Mouse (Mus musculus) CH12.LX (cell line): ENCODE data around the gene Rabgap1l. TPM values are rescaled to one million over a fixed set of nuclear protein-coding genes. Genes with fewer than 3 reads are reported as not detected.
A peak's percentile ranks its signal among the peaks of the same experiment; 100 is the strongest.

ENCODE experiments used
- DNase-seq: peaks from one replicate; pipeline ENCODE4 v3.0.0-alpha.2; 2013; ENCODE audit errors: extremely low read depth
- H3K27ac ChIP-seq: 2 replicates; pipeline ENCODE4 v1.5.1; 2012; ENCODE audit warnings: low read depth, mild to moderate bottlenecking, control low read depth, moderate library complexity; ENCODE audit not compliant: insufficient read depth
- H3K27me3 ChIP-seq: replicated peaks from 2 replicates; pipeline ENCODE3; 2012; ENCODE audit warnings: inconsistent platforms
- H3K36me3 ChIP-seq, 2 experiments: replicated peaks in 1 of 2; 2 replicates each; pipeline versions ENCODE3 to v1.6.1; 2012; ENCODE audit warnings: inconsistent platforms in 1 of 2, low read length in 1 of 2, mild to moderate bottlenecking in 1 of 2, mixed read lengths in 1 of 2, moderate library complexity in 1 of 2; ENCODE audit not compliant: control insufficient read depth in 1 of 2, insufficient read depth in 1 of 2
- H3K4me1 ChIP-seq, 2 experiments: 2 replicates each; pipeline ENCODE4 v1.6.1; 2012; ENCODE audit warnings: inconsistent platforms in 1 of 2, moderate library complexity in 1 of 2; ENCODE audit not compliant: insufficient read depth in 2 of 2, control insufficient read depth in 1 of 2
- H3K4me2 ChIP-seq: 2 replicates; pipeline ENCODE4 v1.6.1; 2012; ENCODE audit warnings: low read depth, mild to moderate bottlenecking, control low read depth; ENCODE audit not compliant: poor library complexity, insufficient read depth, severe bottlenecking
- H3K4me3 ChIP-seq, 3 experiments: fragments of 150-350 bp in 1 of 3; sonication (generic) in 1 of 3; replicated peaks in 1 of 3; 2 replicates each; pipeline versions ENCODE3 to v1.5.1; 2011 to 2012; ENCODE audit warnings: low read depth in 2 of 3, low read length in 2 of 3, mild to moderate bottlenecking in 2 of 3, moderate library complexity in 2 of 3, control low read depth in 1 of 3, improper control_type of control experiment in 1 of 3, inconsistent platforms in 1 of 3, mixed read lengths in 1 of 3; ENCODE audit not compliant: poor library complexity in 1 of 3
- H3K79me2 ChIP-seq: replicated peaks from 2 replicates; pipeline ENCODE4 v1.6.1; 2012; ENCODE audit warnings: mild to moderate bottlenecking, moderate library complexity; ENCODE audit not compliant: control insufficient read depth, poor library complexity, insufficient read depth, severe bottlenecking; ENCODE audit errors: extremely low read depth
- H3K9ac ChIP-seq: 2 replicates; pipeline ENCODE4 v1.6.1; 2012; ENCODE audit warnings: low read depth, mild to moderate bottlenecking, control low read depth, moderate library complexity; ENCODE audit not compliant: insufficient read depth
- H3K9me3 ChIP-seq: replicated peaks from 2 replicates; pipeline ENCODE3; 2012; ENCODE audit warnings: low read length, inconsistent platforms, mixed read lengths
- BHLHE40 ChIP-seq: IDR thresholded peaks from 2 replicates; pipeline ENCODE4 v1.6.1; 2011; ENCODE audit warnings: mild to moderate bottlenecking, low read depth, low read length, improper control_type of control experiment
- CHD1 ChIP-seq: IDR thresholded peaks from 2 replicates; pipeline ENCODE4 v1.6.1; 2012; ENCODE audit warnings: low read depth, low read length, improper control_type of control experiment, inconsistent platforms
- CHD2 ChIP-seq: IDR thresholded peaks from 2 replicates; pipeline ENCODE4 v1.6.1; 2011; ENCODE audit warnings: low read length, improper control_type of control experiment
- CTCF ChIP-seq, 2 experiments: IDR thresholded peaks in 1 of 2; conservative IDR thresholded peaks in 1 of 2; 2 replicates each; pipeline ENCODE4 v1.5.1; 2011 to 2012; ENCODE audit warnings: low read depth in 2 of 2, low read length in 2 of 2, improper control_type of control experiment in 1 of 2, inconsistent platforms in 1 of 2, mild to moderate bottlenecking in 1 of 2, moderate library complexity in 1 of 2
- E2F4 ChIP-seq: IDR thresholded peaks from 2 replicates; pipeline ENCODE4 v1.6.1; 2011; ENCODE audit warnings: low read depth, low read length, improper control_type of control experiment; ENCODE audit not compliant: insufficient replicate concordance
- ELF1 ChIP-seq: IDR thresholded peaks from 2 replicates; pipeline ENCODE4 v1.6.1; 2014; ENCODE audit warnings: low read depth, mild to moderate bottlenecking, inconsistent platforms, low read length, improper control_type of control experiment
- EP300 ChIP-seq: IDR thresholded peaks from 2 replicates; pipeline ENCODE4 v1.6.1; 2011; ENCODE audit warnings: low read length, improper control_type of control experiment
- ETS1 ChIP-seq: conservative IDR thresholded peaks from 2 replicates; pipeline ENCODE4 v1.6.1; 2012; ENCODE audit warnings: low read depth, mild to moderate bottlenecking, inconsistent platforms, low read length, improper control_type of control experiment, moderate library complexity
- GABPA ChIP-seq: IDR thresholded peaks from 2 replicates; pipeline ENCODE4 v1.6.1; 2012; ENCODE audit warnings: low read depth, low read length, improper control_type of control experiment, inconsistent platforms; ENCODE audit not compliant: insufficient replicate concordance
- HCFC1 ChIP-seq: IDR thresholded peaks from 2 replicates; pipeline ENCODE4 v1.6.1; 2012; ENCODE audit warnings: low read depth, mild to moderate bottlenecking, inconsistent platforms, low read length, improper control_type of control experiment
- IRF4 ChIP-seq: IDR thresholded peaks from 2 replicates; pipeline ENCODE4 v1.6.1; 2014; ENCODE audit warnings: low read depth, mild to moderate bottlenecking, inconsistent platforms, low read length, improper control_type of control experiment
- JUN ChIP-seq: IDR thresholded peaks from 2 replicates; pipeline ENCODE4 v1.6.1; 2011; ENCODE audit warnings: low read depth, mild to moderate bottlenecking, low read length, improper control_type of control experiment, moderate library complexity; ENCODE audit not compliant: insufficient read depth
- JUND ChIP-seq: conservative IDR thresholded peaks from 2 replicates; pipeline ENCODE4 v1.6.1; 2011; ENCODE audit warnings: low read depth, low read length, improper control_type of control experiment
- MAFK ChIP-seq: IDR thresholded peaks from 2 replicates; pipeline ENCODE4 v1.6.1; 2011; ENCODE audit warnings: low read length, improper control_type of control experiment; ENCODE audit not compliant: insufficient replicate concordance
- MAX ChIP-seq: IDR thresholded peaks from 2 replicates; pipeline ENCODE4 v1.6.1; 2011; ENCODE audit warnings: low read length, improper control_type of control experiment
- MAZ ChIP-seq: IDR thresholded peaks from 2 replicates; pipeline ENCODE4 v1.6.1; 2012; ENCODE audit warnings: low read depth, mild to moderate bottlenecking, inconsistent platforms, low read length, improper control_type of control experiment, moderate library complexity
- MXI1 ChIP-seq: IDR thresholded peaks from 2 replicates; pipeline ENCODE4 v1.6.1; 2011; ENCODE audit warnings: mild to moderate bottlenecking, low read depth, low read length, improper control_type of control experiment
- MYC ChIP-seq: IDR thresholded peaks from 2 replicates; pipeline ENCODE4 v1.6.1; 2011; ENCODE audit warnings: low read depth, mild to moderate bottlenecking, improper control_type of control experiment, low read length
- NELFE ChIP-seq: IDR thresholded peaks from 2 replicates; pipeline ENCODE4 v1.6.1; 2011; ENCODE audit warnings: low read depth, low read length, improper control_type of control experiment
- NRF1 ChIP-seq: IDR thresholded peaks from 2 replicates; pipeline ENCODE4 v1.6.1; 2014; ENCODE audit warnings: low read depth, mild to moderate bottlenecking, inconsistent platforms, low read length, improper control_type of control experiment, moderate library complexity
- PAX5 ChIP-seq: IDR thresholded peaks from 2 replicates; pipeline ENCODE4 v1.6.1; 2012; ENCODE audit warnings: low read length, inconsistent platforms, mixed read lengths
- POLR2A ChIP-seq: IDR thresholded peaks from 2 replicates; pipeline ENCODE4 v1.6.1; 2011; ENCODE audit warnings: low read depth, mild to moderate bottlenecking, improper control_type of control experiment, low read length
- POLR2AphosphoS2 ChIP-seq: IDR thresholded peaks from 2 replicates; pipeline ENCODE4 v1.6.1; 2011; ENCODE audit warnings: low read depth, low read length, improper control_type of control experiment
- RCOR1 ChIP-seq: conservative IDR thresholded peaks from 2 replicates; pipeline ENCODE4 v1.6.1; 2012; ENCODE audit warnings: low read depth, mild to moderate bottlenecking, inconsistent platforms, low read length, improper control_type of control experiment
- SMC3 ChIP-seq: IDR thresholded peaks from 2 replicates; pipeline ENCODE4 v1.6.1; 2011; ENCODE audit warnings: low read depth, low read length, improper control_type of control experiment
- TBP ChIP-seq: conservative IDR thresholded peaks from 2 replicates; pipeline ENCODE4 v1.6.1; 2011; ENCODE audit warnings: low read depth, low read length, improper control_type of control experiment
- TCF12 ChIP-seq: IDR thresholded peaks from 2 replicates; pipeline ENCODE4 v1.6.1; 2014; ENCODE audit warnings: low read depth, mild to moderate bottlenecking, inconsistent platforms, low read length, improper control_type of control experiment
- UBTF ChIP-seq: IDR thresholded peaks from 2 replicates; pipeline ENCODE4 v1.6.1; 2012; ENCODE audit warnings: low read depth, mild to moderate bottlenecking, inconsistent platforms, low read length, improper control_type of control experiment, moderate library complexity
- USF1 ChIP-seq: IDR thresholded peaks from 2 replicates; pipeline ENCODE4 v1.6.1; 2014; ENCODE audit warnings: low read depth, mild to moderate bottlenecking, inconsistent platforms, low read length, improper control_type of control experiment
- USF2 ChIP-seq: conservative IDR thresholded peaks from 2 replicates; pipeline ENCODE4 v1.6.1; 2011; ENCODE audit warnings: low read depth, low read length, improper control_type of control experiment
- ZC3H11A ChIP-seq: IDR thresholded peaks from 2 replicates; pipeline ENCODE4 v1.6.1; 2012; ENCODE audit warnings: low read depth, mild to moderate bottlenecking, inconsistent platforms, low read length, improper control_type of control experiment
- ZKSCAN1 ChIP-seq: IDR thresholded peaks from 2 replicates; pipeline ENCODE4 v1.6.1; 2012; ENCODE audit warnings: low read depth, inconsistent platforms, low read length, improper control_type of control experiment, borderline replicate concordance
- ZMIZ1 ChIP-seq: IDR thresholded peaks from 2 replicates; pipeline ENCODE4 v1.6.1; 2012; ENCODE audit warnings: low read depth, mild to moderate bottlenecking, inconsistent platforms, low read length, improper control_type of control experiment
- ZNF384 ChIP-seq: IDR thresholded peaks from 2 replicates; pipeline ENCODE4 v1.6.1; 2012; ENCODE audit warnings: low read depth, low read length, improper control_type of control experiment, inconsistent platforms
- dilution Hi-C: fragments of 300-500 bp; cut with MboI; formaldehyde crosslinking; loops from 2 replicates; pipeline ENCODE4 v1.14.3; 2020; ENCODE audit warnings: low sequenced_read_pairs; ENCODE audit not compliant: extremely low pct_unique_long_range_greater_than_20kb, extremely low pct_ligation_motif_present
- in situ Hi-C: fragments of 300-500 bp; cut with MboI; formaldehyde crosslinking; loops from 3 replicates; pipeline ENCODE4 v1.14.3; 2019; ENCODE audit warnings: low sequenced_read_pairs, low pct_ligation_motif_present, low pct_unique_long_range_greater_than_20kb, mixed read lengths
- polyA plus RNA-seq: library from polyadenylated mRNA; unstranded; fragments of >175 nt; gene quantifications from 2 replicates; pipeline ENCODE4 v1.2.1, GENCODE M21; 2012; ENCODE audit warnings: low read depth; ENCODE audit not compliant: insufficient read length
- total RNA-seq, 2 experiments: library from RNA; depleted of rRNA; stranded (reverse); fragments of 300-350 nt in 1 of 2; fragments of >200 nt in 1 of 2; gene quantifications; 2 replicates each; pipeline ENCODE4 v1.2.3; 2012 to 2014

Rabgap1l gene
- total and polyA plus RNA-seq, 3 experiments, result 84.0 to 109 (median 85.6) TPM

DNA sequence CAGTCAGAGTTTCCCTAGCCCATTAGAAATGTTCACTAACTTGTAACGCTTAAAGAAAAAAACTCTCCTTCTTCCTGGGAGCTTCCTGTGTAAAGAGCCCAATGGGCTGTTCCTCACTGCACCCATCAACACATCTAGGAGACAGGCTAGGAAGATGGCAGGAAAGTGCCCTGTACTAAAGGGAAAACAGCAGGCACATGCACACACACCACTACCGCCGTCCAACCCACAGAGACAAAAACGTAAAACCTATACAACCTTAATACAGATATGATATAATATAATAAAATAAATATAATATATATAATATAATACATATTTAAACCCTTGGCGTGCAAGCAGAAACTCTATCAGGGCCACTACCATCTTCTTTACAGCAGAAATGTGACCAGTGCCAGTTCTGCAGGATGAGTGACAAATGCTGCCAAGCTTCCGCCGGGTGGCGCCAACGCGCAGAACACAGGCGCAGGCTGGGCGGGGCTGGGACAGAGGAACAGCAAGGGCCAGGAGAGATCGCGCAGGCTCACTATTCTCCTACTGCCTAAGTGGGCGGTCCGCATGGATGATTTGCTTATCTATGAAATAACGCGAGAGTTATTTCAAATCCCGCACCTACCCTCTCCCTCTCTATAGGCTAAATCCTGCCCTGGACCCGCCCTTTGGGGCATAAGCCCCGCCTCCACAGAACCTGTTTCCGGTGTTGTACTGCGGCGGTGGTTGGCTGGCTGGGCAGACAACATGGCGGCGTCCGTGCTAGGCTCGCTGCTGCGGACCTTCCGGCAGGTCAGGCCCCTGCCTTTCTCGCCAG, 598.3 kb downstream of the Rabgap1l start, which contains the start of gene Mrps14 (continued):
- TF ChIP-seq ZKSCAN1 (no peak), EP300 (no peak), POLR2AphosphoS2 (0 out of 2 replicates have a peak, but pooled peaks have one; percentile 36), UBTF (no peak), ZMIZ1 (no peak), CTCF (conservative IDR thresholded peaks at IDR 0.05 in 1 of 2, IDR thresholded peaks at IDR 0.05 in 1 of 2; ENCODE audit: low read depth in 2 of 2, low read length in 2 of 2) (peak in 1 of 2 experiments; percentile 89; a peak in 2 of 4 replicates), HCFC1 (peak; percentile 87), RCOR1 (no peak), MAZ (peak; percentile 91), SMC3 (peak; percentile 75), BHLHE40 (no peak; the same call in 1 of the 2 replicates), POLR2A (peak; percentile 87), JUND (no peak), CHD1 (no peak), NELFE (peak; percentile 70), ELF1 (peak; percentile 83), MAX (peak; percentile 28; the same call in 1 of the 2 replicates)

DNA sequence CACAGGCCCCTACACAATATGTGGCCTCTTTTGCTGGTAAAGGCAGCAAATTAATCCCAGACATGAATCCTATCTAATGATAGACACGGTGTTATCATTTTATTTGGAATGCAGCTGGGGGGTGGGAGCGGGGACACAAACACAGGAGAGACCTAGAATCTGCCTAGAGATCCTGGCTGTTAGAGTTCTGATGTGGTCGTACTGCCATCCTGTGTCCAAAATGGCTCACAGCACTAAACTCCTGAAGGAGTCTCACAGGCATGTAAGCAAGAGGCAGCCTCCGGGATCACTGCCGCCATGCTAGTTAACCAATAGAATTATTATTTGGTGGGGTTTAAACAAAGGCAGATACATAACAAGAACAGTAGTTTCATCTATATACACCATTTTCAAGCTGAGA, 608.5 kb downstream of the Rabgap1l start:
- no peaks in the 10 kb centered on the region for H3K9me3 ChIP-seq
- H3K79me2 ChIP-seq, result no peaks in the 10 kb centered on the region
- dilution Hi-C loops (no loop called here), in situ Hi-C loops (loop anchor here (5.0 to 25.0 kb wide), 2 partner anchors 82 to 297 kb away; no protein-coding TSS in a partner anchor)
- H3K27ac ChIP-seq, result no peak overlapping the region
- H3K4me3 ChIP-seq, result no peak overlapping the region
- H3K27me3 ChIP-seq, result no peaks in the 10 kb centered on the region
- DNase-seq, result peak; percentile 67
- H3K9ac ChIP-seq, result no peak overlapping the region
- H3K4me2 ChIP-seq, result peak overlapping the region; percentile 17; the same call in 1 of the 2 replicates
- peaks cover 0 to 34% of the 10 kb centered on the region in 2 experiments; a peak in 2 of 4 replicates for H3K4me1 ChIP-seq
- H3K36me3 ChIP-seq, result no peaks in the 10 kb centered on the region
- no peak for TF ChIP-seq TBP
- no peak for TF ChIP-seq PAX5
- no peak for TF ChIP-seq JUN
- no peak for TF ChIP-seq ZKSCAN1
- no peak for TF ChIP-seq POLR2A
- TF ChIP-seq TCF12, result no peak
- TF ChIP-seq CHD1, result no peak
- TF ChIP-seq NRF1, result no peak
- no peak for TF ChIP-seq UBTF
- no peak for TF ChIP-seq CHD2
- TF ChIP-seq USF1, result no peak
- TF ChIP-seq SMC3, result peak; percentile 88
- no peak for TF ChIP-seq E2F4
- no peak for TF ChIP-seq ZNF384
- TF ChIP-seq GABPA, result no peak
- TF ChIP-seq USF2, result no peak
- TF ChIP-seq NELFE, result no peak
- TF ChIP-seq JUND, result no peak
- TF ChIP-seq MAZ, result no peak
- TF ChIP-seq EP300, result 0 out of 2 replicates have a peak, but pooled peaks have one; percentile 11
- TF ChIP-seq ZC3H11A, result peak; percentile 71
- TF ChIP-seq HCFC1, result no peak
- no peak for TF ChIP-seq MXI1
- no peak for TF ChIP-seq MAX
- no peak for TF ChIP-seq ELF1
- TF ChIP-seq MYC, result no peak
- TF ChIP-seq MAFK, result 0 out of 2 replicates have a peak, but pooled peaks have one; percentile 33
- TF ChIP-seq ETS1, result no peak
- TF ChIP-seq BHLHE40, result no peak
- no peak for TF ChIP-seq POLR2AphosphoS2
- TF ChIP-seq IRF4, result no peak
